Mouse (Mus musculus) left cerebral cortex, postnatal 14 days (tissue): Measurements from ENCODE around the gene P3h1. TPM values are rescaled to one million over a fixed set of nuclear protein-coding genes. Genes with fewer than 3 reads are reported as not detected.
A peak's percentile ranks its signal among the peaks of the same experiment; 100 is the strongest.
"Not testable (repeated sequence)": the region's sequence is repeated elsewhere in the genome, so short reads cannot be mapped to it uniquely, and the experiment has no call there.

Source experiments
- DNase-seq, 2 experiments: peaks; one replicate each; pipeline ENCODE4 v3.0.0; 2021 to 2022; ENCODE audit warnings: low spot score in 2 of 2, mixed read lengths in 1 of 2
- intact Hi-C: fragments of 180-260 bp; cut with DNase I; formaldehyde crosslinking; loops from one replicate; pipeline ENCODE4 v1.15.1; 2025
- total RNA-seq, 2 experiments: library from RNA; stranded (reverse); gene quantifications; 2 replicates each; pipeline ENCODE4 v1.2.3; 2021

Gene P3h1
- total RNA-seq, 2 experiments from 2014 or later: 7.1 to 7.6 TPM

DNA sequence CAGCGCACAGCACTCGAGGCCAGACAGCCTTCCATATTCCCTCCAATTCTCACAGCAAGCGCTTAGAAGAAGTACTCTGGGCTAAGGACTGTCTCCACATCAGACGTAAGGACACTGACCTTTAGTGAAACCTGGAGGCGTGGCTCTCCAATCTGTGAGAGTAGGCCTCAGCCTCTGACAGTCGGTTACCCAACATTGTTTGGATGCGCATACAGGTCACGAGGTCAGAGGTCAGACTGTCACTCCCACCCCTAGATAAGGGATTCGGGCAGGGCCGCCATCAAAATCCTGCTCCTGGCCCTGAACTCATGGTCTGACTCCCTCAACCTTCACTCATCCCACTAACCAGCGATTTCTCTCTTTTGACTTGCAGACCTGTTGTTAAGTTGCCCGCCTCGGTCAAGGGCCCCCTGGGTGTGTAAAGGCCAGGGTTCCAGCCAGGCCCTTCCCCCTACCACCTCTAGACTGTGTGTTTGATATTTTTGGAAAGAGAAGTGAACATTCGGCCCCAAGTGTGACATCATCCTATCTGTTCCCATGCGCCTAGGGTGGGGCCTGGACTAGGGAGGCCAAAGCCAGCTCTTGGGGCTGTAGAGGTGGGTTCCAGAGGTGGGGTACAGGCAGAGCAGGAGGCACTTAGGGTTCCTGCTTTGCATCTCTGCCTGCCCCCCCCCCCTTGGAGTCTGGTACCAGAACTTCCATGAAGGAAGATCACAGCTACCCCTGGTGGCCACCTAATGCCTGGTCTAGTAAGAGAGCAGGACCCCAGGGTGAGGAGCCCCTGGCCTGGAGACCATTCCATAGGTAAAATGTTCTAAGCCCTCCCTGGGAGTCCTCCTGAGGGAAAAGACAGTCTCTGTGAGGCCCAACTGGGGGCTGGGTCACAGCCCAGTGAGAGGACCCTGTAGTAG, 26.9 kb downstream of the P3h1 start:
- intact Hi-C loops: no loop called here
- DNase-seq: no peak

GRCm38 (mm10) chr4:119261087-119261713, 28.5 kb downstream of the P3h1 start:
- intact Hi-C loops: no loop called here
- DNase-seq: no peak

GRCm38 (mm10) chr4:119262483-119262882, 29.8 kb downstream of the P3h1 start:
- intact Hi-C loops: no loop called here
- no peak for DNase-seq

DNA sequence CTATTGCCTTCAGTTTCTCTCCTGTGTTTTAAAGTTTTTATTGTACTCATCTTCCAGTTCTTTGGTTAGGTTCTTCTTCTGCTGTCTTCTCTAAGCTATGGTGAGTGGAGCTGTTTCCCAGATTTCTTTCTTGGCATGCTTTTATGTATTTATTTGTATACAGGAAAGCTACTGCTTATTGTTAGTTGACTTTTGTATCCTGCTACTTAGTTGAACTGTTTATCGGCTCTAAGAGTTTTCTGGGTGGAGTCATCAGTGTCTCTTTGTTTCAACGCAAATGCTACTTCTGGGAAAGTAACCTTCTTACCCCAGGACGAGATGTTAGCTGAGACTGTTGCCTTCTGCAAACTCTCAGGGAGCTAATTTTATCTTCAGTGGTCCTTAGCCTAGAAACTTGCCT, 30.7 kb downstream of the P3h1 start:
- intact Hi-C loops: no loop called here

GRCm38 (mm10) chr4:119266606-119267005, 33.9 kb downstream of the P3h1 start:
- intact Hi-C loops: no loop called here
- DNase-seq: no peak

More for the DNA sequence above, 30.7 kb downstream of the P3h1 start:
- no peak for DNase-seq

- intact Hi-C loops: no loop called here
- no peak for DNase-seq
Measured at GRCm38 (mm10) chr4:119274627-119275026, 41.9 kb downstream of the P3h1 start.

- intact Hi-C loops: no loop called here
- no peak for DNase-seq
Measured at GRCm38 (mm10) chr4:119275226-119275625, 42.5 kb downstream of the P3h1 start.

GRCm38 (mm10) chr4:119275726-119276125, 43.0 kb downstream of the P3h1 start:
- intact Hi-C loops: no loop called here
- no peak for DNase-seq

DNA sequence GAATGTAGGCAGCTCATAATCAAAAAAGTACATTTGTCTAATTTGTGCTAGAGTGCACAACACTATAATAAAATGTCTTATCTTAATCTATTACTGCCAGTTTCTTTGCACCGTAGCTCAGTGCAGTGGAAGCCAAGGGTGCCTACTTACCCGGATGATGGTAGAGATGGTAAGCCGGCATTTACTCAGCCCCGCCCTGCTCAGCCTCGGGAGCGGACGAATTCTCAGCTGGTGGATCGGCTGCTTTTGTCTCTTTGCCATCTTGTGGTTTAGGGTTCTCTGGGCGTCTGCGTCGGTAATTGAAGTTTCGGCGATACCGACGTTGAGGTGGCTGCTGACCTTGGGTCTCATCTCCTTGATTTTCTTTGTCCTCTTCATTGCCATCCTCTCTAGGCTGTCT, 46.1 kb downstream of the P3h1 start:
- intact Hi-C loops: not testable (repeated sequence)

DNA sequence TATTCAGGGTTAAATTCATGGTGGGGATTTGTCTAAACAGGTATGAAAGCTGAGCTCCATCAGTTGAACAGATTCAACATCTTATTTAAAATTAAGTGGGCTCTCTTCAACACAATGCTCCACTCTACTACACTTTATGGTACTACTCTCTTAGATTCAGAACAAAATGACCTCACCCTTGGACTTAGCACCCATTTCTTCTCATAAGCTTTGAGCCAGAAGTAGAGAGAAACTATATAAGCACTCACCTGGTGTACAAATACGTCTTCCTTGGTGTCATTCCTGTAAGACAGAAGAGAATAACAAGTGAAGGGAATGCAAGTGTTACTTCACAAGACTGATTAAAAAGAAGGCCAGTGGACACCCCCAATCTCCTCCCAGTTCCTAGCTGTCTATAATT, 52.1 kb downstream of the P3h1 start:
- no peak for DNase-seq

More for the DNA sequence above, 46.1 kb downstream of the P3h1 start:
- not testable (repeated sequence) for DNase-seq

DNA sequence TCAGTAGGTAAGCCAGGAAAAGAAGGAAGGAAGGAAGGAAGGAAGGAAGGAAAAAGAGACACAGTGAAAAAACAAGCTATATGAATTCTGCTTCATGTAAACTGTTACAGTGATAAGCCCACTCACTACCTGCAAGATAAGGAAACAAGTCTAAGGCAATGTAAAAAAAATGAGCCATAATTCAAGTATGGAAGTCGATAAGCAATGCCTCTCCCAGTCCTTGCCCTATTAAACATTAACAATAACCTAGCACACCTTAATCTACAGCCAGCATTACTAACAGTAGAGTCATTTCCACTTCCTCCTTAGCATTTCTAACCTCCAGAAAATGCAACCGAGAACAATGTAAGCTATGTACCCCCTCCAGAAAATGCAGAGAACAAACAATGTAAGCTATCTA, 52.6 kb downstream of the P3h1 start:
- no peak for DNase-seq
- intact Hi-C loops: no loop called here

More for the DNA sequence above, 52.1 kb downstream of the P3h1 start:
- intact Hi-C loops: no loop called here

- DNase-seq: no peak
- intact Hi-C loops: loop anchor here (5.0 kb wide), 1 partner anchor 40 kb away; no protein-coding TSS in a partner anchor
Measured at GRCm38 (mm10) chr4:119291921-119292320, 59.2 kb downstream of the P3h1 start.

GRCm38 (mm10) chr4:119292771-119293573, 60.3 kb downstream of the P3h1 start:
- DNase-seq: peak; percentile 66 to 80
- intact Hi-C loops: loop anchor here (5.0 kb wide), 1 partner anchor 41 kb away; no protein-coding TSS in a partner anchor

GRCm38 (mm10) chr4:119293574-119294258, 61.0 kb downstream of the P3h1 start:
- intact Hi-C loops: loop anchor here (2.0 to 5.0 kb wide), 2 partner anchors 27 to 41 kb away; partner anchors contain the start of gene Ppih
- peak; percentile 23 for DNase-seq

DNA sequence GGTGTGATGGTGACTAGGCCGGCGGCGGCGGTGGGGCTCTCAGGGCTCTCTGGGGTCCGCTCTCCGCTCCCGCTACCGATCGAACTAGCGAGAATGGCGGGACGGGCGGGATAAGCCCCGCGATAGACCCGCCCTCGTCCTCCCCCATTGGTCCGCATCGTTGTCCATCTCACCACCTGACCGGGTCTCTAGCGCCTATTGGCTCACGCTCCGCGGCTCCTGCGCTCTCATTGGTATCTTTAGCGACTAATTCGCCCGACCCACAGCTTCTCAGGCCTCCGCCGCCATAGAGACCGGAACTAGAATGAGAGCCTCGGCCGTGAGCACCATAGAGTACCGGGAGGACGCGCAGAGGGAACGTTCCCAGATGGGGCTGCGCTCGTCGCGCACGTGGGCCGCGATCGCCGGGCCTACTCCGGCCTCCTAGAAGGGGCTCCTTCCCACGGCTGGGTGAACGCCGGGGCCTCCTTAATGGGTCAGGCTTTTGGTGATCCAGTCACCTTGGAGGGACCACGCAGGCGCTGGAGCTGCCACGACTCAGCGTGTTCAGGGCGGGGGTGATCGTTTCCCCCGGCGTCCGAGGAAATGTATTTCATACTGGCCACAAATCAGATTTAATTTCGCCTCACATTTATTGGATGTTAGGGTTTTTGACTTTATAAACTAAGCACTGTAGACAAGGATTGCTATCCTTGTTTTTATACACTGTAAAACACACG, 61.9 kb downstream of the P3h1 start, which contains the start of gene Ybx1:
Gene Ybx1, minus strand, starts transcription at position 190 of the 719 bp plus-strand sequence.
- peak; percentile 100 for DNase-seq
- intact Hi-C loops: loop anchor here (2.0 to 5.0 kb wide), 2 partner anchors 26 to 42 kb away; partner anchors contain the start of gene Ppih

- intact Hi-C loops: loop anchor here (2.0 kb wide), 1 partner anchor 26 kb away; the partner anchor contains the start of gene Ppih
- no peak for DNase-seq
Measured at GRCm38 (mm10) chr4:119295134-119295453, 62.4 kb downstream of the P3h1 start.

DNA sequence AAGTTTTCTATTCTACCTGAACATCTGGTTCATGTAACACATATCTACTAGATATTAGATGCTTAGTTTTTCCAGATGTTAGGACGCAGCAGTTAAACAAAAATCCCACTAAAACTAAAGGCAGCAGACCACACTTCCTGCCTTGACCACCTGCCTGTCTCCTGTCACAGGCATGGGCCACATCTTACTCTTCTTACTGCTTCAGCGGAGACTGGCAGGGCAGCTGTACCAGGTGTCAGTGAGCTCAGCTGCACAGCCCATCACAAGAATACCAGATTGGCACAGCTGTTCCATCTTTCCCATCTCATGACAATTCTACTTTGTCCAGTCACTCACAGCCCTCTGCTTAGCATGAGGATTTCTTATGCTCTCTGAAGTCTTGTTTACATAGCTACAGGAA, 64.6 kb downstream of the P3h1 start:
- intact Hi-C loops: no loop called here

More for the DNA sequence above, 64.6 kb downstream of the P3h1 start:
- no peak for DNase-seq
